Mouse (Mus musculus) ovary, adult 10 weeks (tissue): Measurements from ENCODE around the gene Grem1. TPM values are rescaled to one million over a fixed set of nuclear protein-coding genes. Genes with fewer than 3 reads are reported as not detected.

Experiments
- polyA plus RNA-seq: library from polyadenylated mRNA; stranded (reverse); fragments of 350-450 nt; fragmentation: Illumina TruSeq; extraction: RNeasy Lipid Tissue Mini Kit (QIAGEN cat#74804); gene quantifications from one replicate; pipeline ENCODE4 v1.2.3, GENCODE M21; 2014

Gene Grem1
- 83.2 TPM for polyA plus RNA-seq

GRCm38 (mm10) chr2:113758311-113759161 is at the start of gene Grem1:
Gene Grem1, minus strand, starts transcription at chr2:113758646.

Other genes with a start within 250 kb of the Grem1 start
- 16.4 TPM for gene Scg5, start 70.5 kb upstream of the Grem1 start, polyA plus RNA-seq
- 41.2 TPM for gene Arhgap11a, start 90.0 kb upstream of the Grem1 start, polyA plus RNA-seq